Mouse (Mus musculus): ENCODE measurements around the gene Ehd4.

Ehd4 gene

GRCm38 (mm10) chr2:120154361-120154894, at the start of gene Ehd4:
Gene Ehd4 (minus strand): TSS chr2:120154606.
- peak; percentile 100 for DNase-seq

GRCm38 (mm10) chr2:120203742-120204141, 49.3 kb upstream of the Ehd4 start:
- DNase-seq = peak in 1 of 2 experiments; percentile 16

GRCm38 (mm10) chr2:120200077-120200476, 45.7 kb upstream of the Ehd4 start:
- DNase-seq = peak; percentile 39 to 49

- DNase-seq = no peak
These were observed 33.8 kb upstream of the Ehd4 start for GRCm38 (mm10) chr2:120188174-120188573.

- no peak for DNase-seq
These were observed 33.2 kb upstream of the Ehd4 start for GRCm38 (mm10) chr2:120187583-120187982.

GRCm38 (mm10) chr2:120185527-120186276, 31.3 kb upstream of the Ehd4 start:
- peak; percentile 37 to 38 for DNase-seq

- DNase-seq = no peak
These were observed 24.5 kb upstream of the Ehd4 start for GRCm38 (mm10) chr2:120178936-120179335.

GRCm38 (mm10) chr2:120173718-120174117, 19.3 kb upstream of the Ehd4 start:
- peak; percentile 65 to 72 for DNase-seq

GRCm38 (mm10) chr2:120171362-120171761, 17.0 kb upstream of the Ehd4 start:
- no peak for DNase-seq

GRCm38 (mm10) chr2:120170726-120171125, 16.3 kb upstream of the Ehd4 start:
- no peak for DNase-seq

GRCm38 (mm10) chr2:120169382-120169781, 15.0 kb upstream of the Ehd4 start:
- DNase-seq = no peak

- no peak for DNase-seq
These were observed 13.4 kb upstream of the Ehd4 start for GRCm38 (mm10) chr2:120167763-120168162.

GRCm38 (mm10) chr2:120165474-120165873, 11.1 kb upstream of the Ehd4 start:
- DNase-seq = no peak

GRCm38 (mm10) chr2:120159434-120159833, 5.0 kb upstream of the Ehd4 start:
- DNase-seq = no peak

- DNase-seq = no peak
These were observed 4.4 kb upstream of the Ehd4 start for GRCm38 (mm10) chr2:120158846-120159245.

- DNase-seq = no peak
These were observed 3.6 kb upstream of the Ehd4 start for GRCm38 (mm10) chr2:120158016-120158415.

GRCm38 (mm10) chr2:120157606-120158005, 3.2 kb upstream of the Ehd4 start:
- DNase-seq = no peak

- peak in 1 of 2 experiments; percentile 4 for DNase-seq
These were observed 633 bp downstream of the Ehd4 start for GRCm38 (mm10) chr2:120153586-120154360.

- DNase-seq = no peak
These were observed 3.8 kb downstream of the Ehd4 start for GRCm38 (mm10) chr2:120150571-120150970.

- no peak for DNase-seq
These were observed 4.8 kb downstream of the Ehd4 start for GRCm38 (mm10) chr2:120149634-120150033.

- no peak for DNase-seq
These were observed 6.4 kb downstream of the Ehd4 start for GRCm38 (mm10) chr2:120147999-120148398.

- no peak for DNase-seq
These were observed 7.0 kb downstream of the Ehd4 start for GRCm38 (mm10) chr2:120147364-120147763.

- no peak for DNase-seq
These were observed 7.9 kb downstream of the Ehd4 start for GRCm38 (mm10) chr2:120146543-120146942.

- no peak for DNase-seq
These were observed 10.0 kb downstream of the Ehd4 start for GRCm38 (mm10) chr2:120144390-120144789.

Data from cerebellum, adult 18-20 months (tissue).